ENCODE assay signal across 26 mouse cellular contexts in genomic region chr7:81025751-81026150, GRCm38 (mm10). TPM values are rescaled to one million over a fixed set of nuclear protein-coding genes. Genes with fewer than 3 reads are reported as not detected.
DNase-seq lines count a peak whose midpoint lies in the region; ATAC-seq lines count a peak whose summit lies in the region.
"Had no signal": no experiment of that assay in that cellular context is flagged by ENCODE, and none has a peak within 500 bp of the region (broad histone marks: within the 10 kb centered on the region; RNA-seq: fewer than 3 reads in every experiment).

No protein-coding gene starts in this region.

- WGBS in heart, embryonic 11.5 days (ENCODE audit: insufficient replicate concordance): 89% methylated on average over 2 of the region's 2 CpGs

- H3K4me2 ChIP-seq in heart, embryonic 11.5 days: no peak overlapping the region
- H3K4me2 ChIP-seq: heart, embryonic 13.5 days; hindbrain, embryonic 12.5 days; hindbrain, embryonic 15.5 days had no signal

- H3K36me3 ChIP-seq in heart, embryonic 11.5 days (ENCODE audit: control insufficient read depth, insufficient read depth, low read length): peaks cover 33% of the 10 kb centered on the region

- H3K9ac ChIP-seq in heart, embryonic 11.5 days (ENCODE audit: low read depth, low read length): no peak overlapping the region
- H3K9ac ChIP-seq: forebrain, postnatal 0 days; heart, embryonic 13.5 days; hindbrain, embryonic 12.5 days; hindbrain, embryonic 15.5 days had no signal

- no peak overlapping the region for H3K27ac ChIP-seq in heart, embryonic 11.5 days (ENCODE audit: low read depth, low read length)
- H3K27ac ChIP-seq: heart, embryonic 13.5 days; hindbrain, embryonic 12.5 days; hindbrain, embryonic 15.5 days had no signal

- no peaks in the 10 kb centered on the region for H3K9me3 ChIP-seq in heart, embryonic 11.5 days (replicated peaks; ENCODE audit: control insufficient read depth, low read length)
- H3K9me3 ChIP-seq: G1E; heart, embryonic 13.5 days; hindbrain, embryonic 12.5 days; hindbrain, embryonic 15.5 days had no signal

- no peaks in the 10 kb centered on the region for H3K27me3 ChIP-seq in heart, embryonic 11.5 days (ENCODE audit: control insufficient read depth, insufficient read depth, low read length)
- H3K27me3 ChIP-seq: CH12.LX; heart, embryonic 13.5 days; hindbrain, embryonic 12.5 days; hindbrain, embryonic 15.5 days had no signal

- no peaks in the 10 kb centered on the region for H3K4me1 ChIP-seq in heart, embryonic 11.5 days (ENCODE audit: control insufficient read depth, insufficient read depth, low read length)
- H3K4me1 ChIP-seq: heart, embryonic 13.5 days; hindbrain, embryonic 12.5 days had no signal

- ATAC-seq in heart, embryonic 11.5 days (replicated peaks; ENCODE audit: insufficient number of reproducible peaks, low FRiP score, low TSS enrichment): no peak
- ATAC-seq: activated CD4-positive, CD25-positive, alpha-beta regulatory T cell, adult 4 months; forebrain, embryonic 14.5 days; forebrain, postnatal 0 days; intestine, postnatal 0 days had no signal

- no peak overlapping the region for H3K4me3 ChIP-seq in heart, embryonic 11.5 days (ENCODE audit: low read depth, low read length)
- H3K4me3 ChIP-seq: heart, embryonic 13.5 days; hindbrain, embryonic 12.5 days; hindbrain, embryonic 15.5 days had no signal

- DNase-seq in heart, adult 11 months: peak; percentile 91
- DNase-seq in kidney, adult 9 months: peak; percentile 65
- no peak for DNase-seq in kidney, postnatal 25 days
- peak; percentile 10 for DNase-seq in NIH3T3 (ENCODE audit: low read depth)
- peak; percentile 22 for DNase-seq in skeletal muscle tissue, adult 2 months (ENCODE audit: low read depth, low spot score)
- no peak for DNase-seq in lung, postnatal 10 days
- DNase-seq in adrenal gland, adult (ENCODE audit: inconsistent age in 2 of 2, low spot score in 1 of 2): no peak
- DNase-seq: adrenal gland, adult 2 months; adrenal gland, postnatal 14 days; B cell, adult 2 months; cerebellum, adult 18-20 months; cerebellum, adult 9-10 months; cerebellum, postnatal 14 days; forebrain, postnatal 0 days; gastrocnemius, postnatal 36 days; heart, postnatal 14 days had no signal

RNA-seq across cellular contexts. Expression of gene Alpk3, which starts 31.6 kb away (rescaled TPM):
- 22.8 and 24.2 TPM in 2 replicates for polyA plus RNA-seq in heart, embryonic 11.5 days (2014; fragmentation: Nextera tagmentation; extraction: Ambion mirVana)
- polyA plus RNA-seq: forebrain, embryonic 11.5 days had no signal

RNA-seq across cellular contexts. Expression of gene Zfp592, which starts 32.3 kb away (rescaled TPM):
- polyA plus RNA-seq in heart, embryonic 11.5 days (2014; fragmentation: Nextera tagmentation; extraction: Ambion mirVana): 12.4 and 13.4 TPM in 2 replicates

Comparison
In these comparisons a context has a peak if more than half of its experiments do, and no peak if none do; other contexts are left out.
1. DNase-seq: peak in heart, adult 11 months (single experiment), kidney, adult 9 months (single experiment), NIH3T3 (single experiment) and skeletal muscle tissue, adult 2 months (single experiment); none in kidney, postnatal 25 days (0 of 2), lung, postnatal 10 days (single experiment) and adrenal gland, adult (0 of 2).